Mouse (Mus musculus) hindbrain, embryonic 15.5 days (tissue): ENCODE data around the gene Coq8a. TPM values are rescaled to one million over a fixed set of nuclear protein-coding genes. Genes with fewer than 3 reads are reported as not detected.

Experiments used
- ATAC-seq: fragments of 200-750 bp; cut with Nextera tagmentation; 2 replicates; pipeline ENCODE4 v1.8.0; 2017; ENCODE audit warnings: low read depth, moderate number of reproducible peaks, moderate TSS enrichment; ENCODE audit not compliant: low FRiP score
- H3K27ac ChIP-seq: fragments of 300-500 bp; sonication (generic); replicated peaks from 2 replicates; pipeline ENCODE4 v1.5.1; 2015; ENCODE audit warnings: mild to moderate bottlenecking, inconsistent platforms
- H3K27me3 ChIP-seq: fragments of 300-500 bp; sonication (generic); 2 replicates; pipeline ENCODE4 v1.6.1; 2015; ENCODE audit warnings: control low read depth, inconsistent platforms
- H3K36me3 ChIP-seq: fragments of 300-500 bp; sonication (generic); 2 replicates; pipeline ENCODE4 v1.6.1; 2015; ENCODE audit warnings: control low read depth, inconsistent platforms
- H3K4me1 ChIP-seq: fragments of 300-500 bp; sonication (generic); replicated peaks from 2 replicates; pipeline ENCODE4 v1.6.1; 2015; ENCODE audit warnings: control low read depth, inconsistent platforms
- H3K4me2 ChIP-seq: fragments of 300-500 bp; sonication (generic); 2 replicates; pipeline ENCODE4 v1.6.1; 2015; ENCODE audit warnings: moderate library complexity, mild to moderate bottlenecking, inconsistent platforms
- H3K4me3 ChIP-seq: fragments of 300-500 bp; sonication (generic); 2 replicates; pipeline ENCODE4 v1.5.1; 2015; ENCODE audit warnings: mild to moderate bottlenecking, inconsistent platforms
- H3K9ac ChIP-seq: fragments of 300-500 bp; sonication (generic); 2 replicates; pipeline ENCODE4 v1.6.1; 2015; ENCODE audit warnings: inconsistent platforms
- H3K9me3 ChIP-seq: fragments of 300-500 bp; sonication (generic); 2 replicates; pipeline ENCODE4 v1.6.1; 2016; ENCODE audit warnings: control low read depth, inconsistent platforms
- WGBS: fragments of 180-500 bp; shearing (Covaris S2); methylation state at CpG from one replicate; pipeline ENCODE4 v1.1.7; 2015; 5-methylcytosine and 5-hydroxymethylcytosine counted together
- polyA plus RNA-seq: library from polyadenylated mRNA; unstranded; fragments of >200 nt; fragmentation: Nextera tagmentation; extraction: Ambion mirVana; gene quantifications from 2 replicates; pipeline ENCODE4 v1.2.1, GENCODE M21; 2015

Gene Coq8a
- polyA plus RNA-seq, 1 experiment from 2014 or later, result 2.6 TPM

- Histone ChIP-seq H3K9me3 (no peaks in the 10 kb centered on the region), H3K9ac (no peak overlapping the region), H3K27me3 (no peaks in the 10 kb centered on the region), H3K27ac (no peak overlapping the region), H3K4me2 (no peak overlapping the region), H3K4me1 (peaks cover 18% of the 10 kb centered on the region), H3K36me3 (no peaks in the 10 kb centered on the region), H3K4me3 (no peak overlapping the region)
- ATAC-seq, result no peak
- 100% methylated on average over 1 of the region's 1 CpGs for WGBS
Measured at GRCm38 (mm10) chr1:180222007-180222406, 22.6 kb upstream of the Coq8a start.

- no peak overlapping the region for H3K4me2 ChIP-seq
- peaks cover 10% of the 10 kb centered on the region for H3K4me1 ChIP-seq
- ATAC-seq, result no peak
- no peaks in the 10 kb centered on the region for H3K27me3 ChIP-seq
- H3K9ac ChIP-seq, result no peak overlapping the region
- no peaks in the 10 kb centered on the region for H3K9me3 ChIP-seq
- no peak overlapping the region for H3K27ac ChIP-seq
- H3K4me3 ChIP-seq, result no peak overlapping the region
- no peaks in the 10 kb centered on the region for H3K36me3 ChIP-seq
- 91% methylated on average over 19 of the region's 19 CpGs for WGBS
Measured at GRCm38 (mm10) chr1:180220791-180221542, 21.6 kb upstream of the Coq8a start.

GRCm38 (mm10) chr1:180216541-180217276, 17.3 kb upstream of the Coq8a start:
- no peaks in the 10 kb centered on the region for H3K9me3 ChIP-seq
- WGBS, result 71% methylated on average over 5 of the region's 5 CpGs
- no peak overlapping the region for H3K9ac ChIP-seq
- H3K27ac ChIP-seq, result no peak overlapping the region
- H3K4me3 ChIP-seq, result no peak overlapping the region
- H3K4me2 ChIP-seq, result no peak overlapping the region
- H3K4me1 ChIP-seq, result no peaks in the 10 kb centered on the region
- no peaks in the 10 kb centered on the region for H3K36me3 ChIP-seq
- ATAC-seq, result no peak
- no peaks in the 10 kb centered on the region for H3K27me3 ChIP-seq

- Histone ChIP-seq H3K4me3 (no peak overlapping the region), H3K27ac (no peak overlapping the region), H3K9ac (no peak overlapping the region), H3K36me3 (no peaks in the 10 kb centered on the region), H3K4me2 (no peak overlapping the region), H3K4me1 (no peaks in the 10 kb centered on the region), H3K9me3 (no peaks in the 10 kb centered on the region), H3K27me3 (no peaks in the 10 kb centered on the region)
- 15% methylated on average over 4 of the region's 4 CpGs for WGBS
- ATAC-seq, result 0 out of 2 replicates have a peak, but pooled peaks have one; percentile 48
Measured at GRCm38 (mm10) chr1:180215044-180215443, 15.6 kb upstream of the Coq8a start.

GRCm38 (mm10) chr1:180212911-180213310, 13.5 kb upstream of the Coq8a start:
- no peaks in the 10 kb centered on the region for H3K4me1 ChIP-seq
- H3K27me3 ChIP-seq, result no peaks in the 10 kb centered on the region
- H3K4me3 ChIP-seq, result no peak overlapping the region
- no peaks in the 10 kb centered on the region for H3K9me3 ChIP-seq
- no peak for ATAC-seq
- WGBS, result 95% methylated on average over 5 of the region's 5 CpGs
- H3K4me2 ChIP-seq, result no peak overlapping the region
- H3K27ac ChIP-seq, result no peak overlapping the region
- no peak overlapping the region for H3K9ac ChIP-seq
- no peaks in the 10 kb centered on the region for H3K36me3 ChIP-seq

- no peak overlapping the region for H3K4me2 ChIP-seq
- H3K9ac ChIP-seq, result no peak overlapping the region
- no peaks in the 10 kb centered on the region for H3K27me3 ChIP-seq
- 85% methylated on average over 9 of the region's 9 CpGs for WGBS
- H3K9me3 ChIP-seq, result no peaks in the 10 kb centered on the region
- no peaks in the 10 kb centered on the region for H3K36me3 ChIP-seq
- H3K27ac ChIP-seq, result no peak overlapping the region
- no peaks in the 10 kb centered on the region for H3K4me1 ChIP-seq
- ATAC-seq, result no peak
- no peak overlapping the region for H3K4me3 ChIP-seq
Measured at GRCm38 (mm10) chr1:180210781-180211271, 11.4 kb upstream of the Coq8a start.

- Histone ChIP-seq H3K27me3 (no peaks in the 10 kb centered on the region), H3K4me2 (no peak overlapping the region), H3K36me3 (no peaks in the 10 kb centered on the region), H3K27ac (no peak overlapping the region), H3K9ac (no peak overlapping the region), H3K4me3 (no peak overlapping the region), H3K9me3 (no peaks in the 10 kb centered on the region), H3K4me1 (no peaks in the 10 kb centered on the region)
- 84% methylated on average over 4 of the region's 4 CpGs for WGBS
- no peak for ATAC-seq
Measured at GRCm38 (mm10) chr1:180210031-180210432, 10.6 kb upstream of the Coq8a start.

GRCm38 (mm10) chr1:180208370-180208769, 9.0 kb upstream of the Coq8a start:
- Histone ChIP-seq H3K4me2 (no peak overlapping the region), H3K9ac (no peak overlapping the region)
- WGBS, result 84% methylated on average over 3 of the region's 3 CpGs

GRCm38 (mm10) chr1:180200722-180201121, 1.3 kb upstream of the Coq8a start:
- H3K27ac ChIP-seq, result no peak overlapping the region
- H3K4me3 ChIP-seq, result no peak overlapping the region
- no peak overlapping the region for H3K4me2 ChIP-seq
- no peak overlapping the region for H3K9ac ChIP-seq
- H3K27me3 ChIP-seq, result no peaks in the 10 kb centered on the region
- H3K4me1 ChIP-seq, result peaks cover 5% of the 10 kb centered on the region; the same call in 1 of the 2 replicates
- WGBS, result 74% methylated on average over 5 of the region's 5 CpGs
- no peak for ATAC-seq
- H3K36me3 ChIP-seq, result peaks cover 5% of the 10 kb centered on the region; the same call in 1 of the 2 replicates
- H3K9me3 ChIP-seq, result no peaks in the 10 kb centered on the region

More at GRCm38 (mm10) chr1:180208370-180208769, 9.0 kb upstream of the Coq8a start:
- Histone ChIP-seq H3K4me1 (no peaks in the 10 kb centered on the region), H3K27me3 (no peaks in the 10 kb centered on the region), H3K36me3 (peaks cover 5% of the 10 kb centered on the region; the same call in 1 of the 2 replicates), H3K4me3 (no peak overlapping the region), H3K27ac (no peak overlapping the region), H3K9me3 (no peaks in the 10 kb centered on the region)
- no peak for ATAC-seq

GRCm38 (mm10) chr1:180199715-180200050, 281 bp upstream of the Coq8a start:
- H3K4me1 ChIP-seq, result peaks cover 14% of the 10 kb centered on the region
- 75% methylated on average over 4 of the region's 4 CpGs for WGBS
- H3K9ac ChIP-seq, result no peak overlapping the region
- H3K27me3 ChIP-seq, result no peaks in the 10 kb centered on the region
- no peak overlapping the region for H3K4me2 ChIP-seq
- H3K4me3 ChIP-seq, result no peak overlapping the region
- peaks cover 5% of the 10 kb centered on the region; the same call in 1 of the 2 replicates for H3K36me3 ChIP-seq
- no peak for ATAC-seq
- no peaks in the 10 kb centered on the region for H3K9me3 ChIP-seq
- no peak overlapping the region for H3K27ac ChIP-seq

GRCm38 (mm10) chr1:180197956-180198355, 1.4 kb downstream of the Coq8a start:
- Histone ChIP-seq H3K9ac (no peak overlapping the region), H3K4me2 (no peak overlapping the region), H3K4me3 (no peak overlapping the region), H3K27ac (no peak overlapping the region), H3K27me3 (0 out of 2 replicates have a peak, but pooled peaks cover 3% of the 10 kb centered on the region), H3K9me3 (no peaks in the 10 kb centered on the region), H3K4me1 (peaks cover 14% of the 10 kb centered on the region), H3K36me3 (no peaks in the 10 kb centered on the region)
- ATAC-seq, result no peak
- 89% methylated on average over 3 of the region's 3 CpGs for whole genome bisulfite sequencing

- Histone ChIP-seq H3K4me3 (peak overlapping the region; percentile 73; the same call in 1 of the 2 replicates), H3K27me3 (0 out of 2 replicates have a peak, but pooled peaks cover 3% of the 10 kb centered on the region), H3K27ac (no peak overlapping the region), H3K9ac (no peak overlapping the region), H3K4me1 (peaks cover 14% of the 10 kb centered on the region), H3K9me3 (no peaks in the 10 kb centered on the region), H3K36me3 (no peaks in the 10 kb centered on the region), H3K4me2 (peak overlapping the region; percentile 94)
- no peak for ATAC-seq
- 94% methylated on average over 9 of the region's 9 CpGs for WGBS
Measured at GRCm38 (mm10) chr1:180196508-180196907, 2.9 kb downstream of the Coq8a start.
